Mouse (Mus musculus) thymus, postnatal 14 days (tissue): ENCODE measurements around the gene Slc38a9.

ENCODE experiments used
- DNase-seq: peaks from one replicate; pipeline ENCODE4 v3.0.0; 2021

The Slc38a9 gene

DNA sequence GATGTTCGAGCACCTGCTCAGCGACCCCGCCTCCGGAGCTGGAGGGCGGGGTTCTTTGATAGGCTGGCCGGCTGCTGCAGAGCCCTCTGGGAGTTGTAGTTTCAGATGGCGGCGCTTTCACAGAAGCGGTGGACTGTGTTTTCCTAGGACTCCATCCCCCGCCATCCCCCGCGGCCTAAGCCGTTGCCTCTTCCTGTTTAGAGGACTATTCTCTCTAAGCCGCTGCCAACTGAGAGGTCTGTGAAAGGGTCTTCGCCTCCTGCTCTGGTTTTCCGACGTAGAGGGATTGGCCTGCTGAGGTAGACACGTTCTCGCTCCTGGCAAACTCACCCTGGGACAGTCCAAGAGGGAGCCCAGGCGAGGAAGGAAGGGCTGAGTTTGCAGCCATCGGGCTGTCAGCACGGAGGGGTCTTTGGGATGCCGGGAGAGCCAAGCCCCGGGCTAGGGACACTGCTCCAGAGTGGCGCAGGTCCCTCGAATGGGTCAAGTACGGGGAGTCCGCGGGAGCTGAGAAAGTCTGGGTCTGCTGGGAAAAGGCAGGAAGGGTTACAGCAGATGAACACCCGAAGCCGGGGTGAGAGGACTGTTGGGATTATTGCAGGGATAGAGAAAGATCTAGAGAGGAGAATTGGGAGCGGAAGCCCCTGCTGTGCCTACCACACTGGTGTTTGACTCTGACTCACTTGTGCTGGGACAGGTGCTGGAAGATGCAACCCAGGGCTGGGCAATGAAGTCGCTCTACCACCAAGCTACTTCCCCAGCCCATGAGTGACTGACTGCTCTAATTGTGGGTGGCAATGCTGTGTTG is at the start of gene Slc38a9:
Slc38a9 (plus strand) TSS at position 178 of the 808 bp plus-strand sequence.
- peak; percentile 96 for DNase-seq

DNA sequence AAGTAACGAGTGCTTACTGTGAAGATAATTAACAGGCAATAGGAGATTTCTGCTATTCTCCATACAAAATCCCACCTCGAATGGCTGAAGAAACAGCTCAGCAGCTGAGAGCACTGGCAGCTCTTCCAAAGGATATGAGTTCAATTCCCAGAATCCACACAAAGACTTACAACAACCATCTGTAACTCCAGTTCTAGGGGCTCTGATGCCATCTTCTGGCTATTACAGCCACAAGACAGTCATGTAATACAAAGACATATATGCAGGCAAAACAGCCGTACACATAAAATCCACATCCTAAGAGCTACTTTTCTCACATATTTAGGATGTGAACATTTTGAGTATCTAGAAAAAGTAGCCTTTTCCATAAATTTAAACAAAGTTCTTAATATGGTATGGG is 39.0 kb upstream of the Slc38a9 start:
- no peak for DNase-seq

DNA sequence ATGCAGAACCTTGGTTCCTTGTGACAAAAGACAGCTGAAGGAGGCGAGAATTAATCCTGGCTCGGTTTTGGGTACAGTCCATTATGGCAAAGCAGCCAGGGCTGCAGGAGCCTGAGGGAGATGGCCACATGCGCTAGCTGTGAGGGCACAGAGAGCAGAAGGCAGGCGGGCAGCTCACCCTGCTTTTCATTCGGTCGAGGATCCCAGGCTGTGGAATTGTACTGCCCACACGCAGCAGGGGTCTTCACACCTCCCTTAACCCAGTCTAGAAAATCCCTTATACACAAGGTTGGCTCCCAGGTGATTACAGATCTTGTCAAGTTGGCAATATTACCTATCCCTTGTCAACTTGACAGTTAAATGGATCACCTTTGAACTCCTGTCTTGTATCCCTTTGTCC is 36.9 kb upstream of the Slc38a9 start:
- DNase-seq, result no peak

DNA sequence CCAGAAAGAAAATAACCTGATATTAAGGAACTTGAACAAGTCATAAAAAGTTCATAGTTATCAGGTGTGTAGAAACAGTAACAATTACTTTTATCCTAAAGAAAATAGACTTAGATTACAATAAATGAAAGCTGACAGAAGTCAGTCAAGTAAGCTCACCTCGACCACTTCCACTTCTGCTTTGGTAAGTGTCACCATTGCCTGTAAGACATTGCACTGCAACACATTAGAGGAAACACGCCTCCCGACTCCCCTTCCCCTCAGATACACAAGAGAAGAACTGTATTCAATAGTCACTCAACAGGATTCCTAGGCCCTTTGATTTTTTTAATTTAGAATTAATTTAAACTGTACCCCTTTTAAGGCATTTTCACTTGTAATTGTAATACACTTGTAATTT is 35.9 kb upstream of the Slc38a9 start:
- no peak for DNase-seq

DNA sequence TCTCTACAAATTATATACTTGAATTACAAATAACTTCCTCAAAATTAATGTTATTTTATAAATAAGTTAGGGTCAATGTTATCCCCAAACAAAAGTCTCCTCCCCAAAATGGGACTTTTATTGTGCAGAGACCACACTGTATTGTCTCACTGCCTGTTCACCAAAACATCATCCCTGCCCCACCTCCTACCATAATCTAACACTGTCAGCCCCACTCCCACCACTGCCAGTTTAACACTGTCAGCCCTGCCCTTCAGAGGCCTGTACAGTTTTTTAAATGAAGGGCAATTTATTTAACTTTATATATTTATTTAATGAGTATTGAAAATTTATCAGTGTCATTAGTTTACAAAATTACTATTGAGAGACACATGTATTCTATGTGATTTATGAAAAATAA is 35.0 kb upstream of the Slc38a9 start:
- no peak for DNase-seq

DNA sequence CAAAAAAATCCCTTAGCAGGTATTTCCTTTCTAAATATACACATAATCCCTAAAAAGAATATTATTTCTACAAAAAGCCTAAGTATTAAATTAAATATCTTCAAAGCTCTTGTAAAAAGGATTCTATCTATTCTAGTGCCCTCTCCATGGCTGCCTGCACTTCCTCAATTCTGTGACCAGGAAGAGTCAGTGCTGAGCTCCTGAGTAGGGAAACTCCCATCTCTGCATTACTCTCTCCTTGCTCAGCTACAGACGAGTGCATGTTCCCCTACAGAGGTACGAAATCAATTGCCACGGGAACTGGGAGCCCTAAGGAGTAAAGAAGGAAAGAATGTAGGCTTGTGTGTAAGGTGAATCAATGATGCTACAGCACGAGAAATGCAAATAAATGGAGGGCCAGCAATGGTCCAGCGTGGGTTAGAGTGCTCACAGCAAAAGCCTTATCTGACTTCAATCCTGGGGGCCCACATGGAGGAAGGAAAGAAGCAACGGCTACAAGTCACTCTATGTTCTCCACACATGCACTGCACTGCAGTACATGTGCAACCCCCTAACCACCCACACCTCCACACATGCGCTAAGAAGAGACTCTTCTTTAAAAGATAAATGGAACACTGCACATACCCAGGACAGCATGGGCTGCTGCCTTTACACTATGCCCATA is 25.2 kb upstream of the Slc38a9 start:
- no peak for DNase-seq

DNA sequence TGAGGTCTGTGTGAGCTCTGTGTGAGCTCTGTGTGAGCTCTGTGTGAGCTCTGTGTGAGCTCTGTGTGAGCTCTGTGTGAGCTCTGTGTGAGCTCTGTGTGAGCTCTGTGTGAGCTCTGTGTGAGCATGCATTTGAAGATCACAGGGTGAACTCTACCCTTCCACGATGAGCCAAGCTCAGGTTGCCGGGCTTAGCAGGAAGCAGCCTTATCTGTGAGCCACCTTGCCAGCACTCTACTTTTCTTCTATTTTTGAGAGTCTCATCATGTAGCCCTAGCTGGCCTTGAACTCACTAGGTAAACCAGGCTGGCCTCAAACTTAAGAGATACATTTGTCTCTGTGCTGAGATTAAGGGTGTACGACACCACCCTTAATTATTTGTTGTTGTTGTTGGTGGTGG is 24.1 kb upstream of the Slc38a9 start:
- DNase-seq, result no peak

DNA sequence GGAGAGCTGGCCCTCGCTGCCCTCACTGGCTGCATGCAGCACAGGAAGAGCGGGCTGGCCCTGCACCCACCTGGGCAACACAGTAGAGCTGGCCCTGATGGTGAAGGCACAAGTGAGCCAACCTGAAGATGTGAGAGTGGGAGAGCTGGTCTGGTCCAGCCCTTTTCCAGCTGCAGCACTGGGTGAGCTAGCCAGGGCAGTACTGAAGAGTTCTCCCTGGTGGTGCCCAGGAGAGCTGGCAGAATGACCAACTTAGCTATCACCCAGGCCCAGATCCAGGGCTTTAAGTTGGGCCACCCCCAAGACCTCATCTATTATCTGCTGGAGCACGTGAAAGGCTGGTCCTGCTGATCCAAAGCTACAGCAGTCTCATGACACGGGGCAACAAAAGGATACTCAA is 21.4 kb upstream of the Slc38a9 start:
- no peak for DNase-seq

DNA sequence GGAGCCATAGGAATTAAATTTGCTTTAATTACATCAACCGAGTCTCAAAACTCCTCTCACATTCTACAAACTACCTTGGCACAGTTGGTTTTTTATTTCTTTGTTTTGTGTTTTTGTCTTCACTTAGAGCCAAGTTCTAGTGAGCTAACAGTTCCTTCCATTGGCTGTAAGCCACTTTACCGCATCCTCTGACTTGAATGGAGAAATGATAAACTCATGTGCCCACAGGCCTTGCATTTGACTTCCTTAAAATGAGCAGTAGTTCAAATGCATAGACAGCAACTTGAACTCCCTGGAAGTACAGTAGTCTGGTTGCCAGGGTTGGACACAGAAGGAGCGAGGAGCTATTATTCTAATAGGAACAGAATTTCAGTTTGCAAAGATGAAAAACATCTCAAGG is 17.7 kb upstream of the Slc38a9 start:
- DNase-seq, result no peak

DNA sequence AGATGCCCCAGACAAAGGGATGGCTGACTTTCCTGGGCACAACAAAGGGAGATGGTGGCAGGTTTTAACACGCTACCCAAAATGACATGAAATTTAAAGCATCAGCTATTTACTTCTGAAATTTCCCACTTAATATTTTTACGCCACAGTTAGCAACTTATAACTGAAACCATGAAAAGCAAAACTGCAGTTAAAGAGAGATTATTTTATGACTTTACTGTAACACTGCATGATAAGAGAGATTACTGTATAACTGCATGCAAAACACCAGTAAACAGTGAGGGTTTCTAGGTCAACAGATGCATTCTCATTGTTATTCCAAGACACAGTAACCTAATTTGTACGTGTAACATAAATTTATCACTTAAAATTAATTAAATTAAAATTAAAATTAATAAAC is 15.6 kb upstream of the Slc38a9 start:
- no peak for DNase-seq

DNA sequence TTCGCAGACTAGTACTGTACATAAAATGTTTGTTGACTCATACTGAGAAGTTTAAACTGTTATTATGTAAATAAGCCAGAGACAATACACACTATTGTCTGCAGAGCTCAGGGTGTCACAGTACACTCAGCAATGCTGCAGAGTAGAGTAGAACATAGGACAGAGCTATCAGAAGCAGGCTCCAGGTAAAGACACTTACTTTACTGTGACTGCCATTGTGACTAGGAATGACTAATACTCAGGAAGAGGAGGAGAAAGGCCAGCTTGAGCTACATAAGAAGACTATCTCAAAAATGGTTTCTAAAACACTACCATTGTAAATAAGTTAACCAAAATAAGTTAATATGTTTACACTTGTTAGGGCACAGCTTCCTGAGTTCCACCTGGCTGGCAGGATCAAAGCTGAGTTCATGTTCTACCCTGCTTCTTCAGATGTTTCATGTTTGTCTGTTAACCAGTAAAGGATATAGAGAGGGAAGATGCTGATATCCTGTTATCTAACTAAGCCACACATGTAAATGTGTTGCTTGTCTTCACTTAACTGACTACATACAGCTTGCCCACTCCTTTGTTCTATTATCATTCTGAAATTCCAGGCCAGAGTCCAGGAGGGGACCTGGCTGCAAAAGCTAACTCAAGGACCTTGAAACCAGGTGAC is 14.9 kb upstream of the Slc38a9 start:
- DNase-seq, result no peak

DNA sequence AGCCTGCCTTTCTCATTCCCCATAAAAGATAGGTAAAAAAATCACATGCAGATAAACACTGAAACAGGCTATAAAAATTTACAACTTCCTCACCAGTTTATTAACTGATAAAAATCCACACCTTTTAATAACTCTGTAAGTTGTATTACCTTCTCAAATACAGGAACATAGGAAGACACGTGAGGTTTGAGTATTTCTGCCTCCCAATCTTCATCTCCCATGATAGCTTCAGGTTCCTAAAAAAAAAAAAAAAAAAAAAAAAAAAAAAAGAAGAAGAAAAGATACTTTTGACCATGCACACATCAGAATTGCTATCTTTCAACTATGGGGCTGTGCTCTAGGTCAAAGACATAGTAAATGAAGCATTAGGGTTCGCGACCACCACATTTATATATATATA is 9.4 kb upstream of the Slc38a9 start:
- DNase-seq, result no peak

DNA sequence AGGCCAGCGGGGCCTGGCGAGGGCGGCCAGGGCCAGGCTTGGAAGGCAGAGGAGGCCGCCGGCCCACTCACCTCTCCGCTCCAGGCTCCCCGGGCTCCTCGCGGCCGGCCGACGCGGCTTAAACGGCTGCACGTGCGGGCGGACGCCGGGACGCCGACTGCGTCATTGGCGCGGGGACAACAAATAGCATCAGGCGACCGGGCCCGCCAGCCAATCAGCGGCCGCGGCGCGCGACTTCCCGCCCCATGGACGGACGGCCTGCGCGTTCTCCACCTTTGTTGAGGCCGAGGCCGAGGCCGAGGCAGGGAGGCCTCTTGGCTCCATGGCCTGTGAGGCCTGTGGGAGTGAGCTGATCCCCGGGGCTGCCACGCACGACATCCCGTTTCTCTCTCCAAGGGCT is 8.3 kb upstream of the Slc38a9 start, which contains the start of gene Ddx4:
Ddx4 (minus strand) TSS at position 271 of the 400 bp plus-strand sequence.
- DNase-seq, result no peak

DNA sequence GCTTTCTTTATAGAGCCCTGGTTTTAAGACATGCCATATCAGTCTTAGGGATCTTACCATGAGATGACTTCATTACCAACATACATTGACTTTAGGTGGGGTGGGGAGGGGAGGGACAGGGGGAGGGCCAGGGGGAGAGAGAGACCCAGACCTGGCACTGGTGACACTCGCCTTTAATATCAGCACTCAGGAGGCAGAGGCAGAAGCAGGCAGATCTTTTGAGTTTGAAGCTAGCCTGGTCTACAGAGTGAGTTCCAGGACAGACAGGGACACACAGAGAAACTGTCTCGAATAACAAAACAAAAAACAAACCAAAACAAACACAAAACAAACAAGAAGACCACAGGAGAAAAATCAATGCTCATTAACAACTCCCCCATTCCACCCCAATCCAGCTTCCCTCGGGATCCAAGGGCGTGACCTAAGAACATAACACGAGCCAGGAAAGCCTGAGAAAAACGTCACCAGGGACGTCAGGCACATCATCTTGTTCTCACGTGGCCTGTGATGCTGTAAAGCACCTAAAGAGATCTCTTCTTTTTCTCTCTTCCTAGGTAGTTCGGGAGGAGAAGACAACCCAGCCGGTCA is 471 bp upstream of the Slc38a9 start:
- no peak for DNase-seq

DNA sequence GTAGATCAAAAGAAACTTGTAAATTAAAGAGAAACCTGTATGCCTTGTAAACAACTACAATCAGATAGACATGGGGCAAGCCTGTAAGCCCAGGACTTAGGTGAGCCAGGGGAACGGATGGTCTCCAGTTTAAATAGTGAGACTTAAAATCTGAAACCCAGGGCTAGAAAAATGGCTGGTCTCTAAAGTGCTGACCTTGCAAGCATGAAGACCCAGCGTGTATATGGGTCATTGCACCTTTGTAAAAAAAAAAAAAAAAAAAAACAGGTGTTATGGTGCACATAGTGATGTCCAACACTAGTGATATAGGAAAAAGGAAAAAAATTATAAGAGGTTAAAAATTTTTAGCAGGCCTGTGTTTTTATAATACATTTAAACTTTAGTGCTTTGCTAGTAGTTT is 1.1 kb downstream of the Slc38a9 start:
- no peak for DNase-seq

DNA sequence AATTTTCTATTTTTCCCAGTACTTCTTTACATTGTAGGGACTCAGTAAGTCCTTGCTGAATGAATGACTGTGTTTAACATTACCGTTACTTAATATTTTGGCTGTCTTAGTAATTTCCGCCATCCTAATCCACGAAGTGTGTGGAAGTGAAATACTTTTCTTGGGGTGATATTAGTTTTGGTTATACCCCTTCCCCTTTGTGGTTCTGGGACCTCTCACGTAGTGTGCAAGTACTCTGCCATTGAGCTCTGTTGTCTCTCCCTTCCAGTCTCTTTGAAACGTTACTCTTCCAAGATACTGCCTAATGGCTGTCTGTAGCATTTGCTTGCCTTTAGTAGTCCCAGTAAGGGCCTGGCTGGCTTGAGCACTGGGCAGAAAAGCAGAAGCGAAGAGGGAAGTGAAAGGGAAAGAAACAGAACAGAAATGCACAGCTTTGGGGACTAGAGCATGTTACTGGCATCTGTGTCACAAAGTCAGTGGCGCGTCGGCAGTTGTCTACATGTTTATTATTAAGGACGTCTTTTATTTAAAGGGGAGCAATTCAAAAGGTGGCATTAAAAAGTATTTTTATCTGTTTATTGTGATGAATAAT is 6.0 kb downstream of the Slc38a9 start:
- no peak for DNase-seq

DNA sequence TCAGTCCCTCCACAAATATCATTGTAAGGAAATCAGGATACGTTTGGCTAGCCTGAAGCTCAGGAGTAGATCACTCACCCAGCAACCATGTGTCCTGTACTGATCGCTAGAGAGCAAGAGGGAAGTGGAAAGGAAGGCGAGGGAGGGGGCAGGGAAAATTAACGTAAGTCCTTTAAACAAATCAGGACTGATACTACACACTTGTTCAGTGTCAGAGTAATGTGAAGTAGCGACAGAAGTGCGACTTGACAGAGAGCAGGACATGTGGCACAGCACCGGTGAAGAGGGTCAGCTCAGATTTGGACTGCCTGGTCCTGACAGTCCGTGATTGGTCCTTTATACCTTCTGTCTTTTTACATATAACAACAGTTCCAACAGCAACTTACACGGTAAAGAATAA is 6.7 kb downstream of the Slc38a9 start:
- no peak for DNase-seq

DNA sequence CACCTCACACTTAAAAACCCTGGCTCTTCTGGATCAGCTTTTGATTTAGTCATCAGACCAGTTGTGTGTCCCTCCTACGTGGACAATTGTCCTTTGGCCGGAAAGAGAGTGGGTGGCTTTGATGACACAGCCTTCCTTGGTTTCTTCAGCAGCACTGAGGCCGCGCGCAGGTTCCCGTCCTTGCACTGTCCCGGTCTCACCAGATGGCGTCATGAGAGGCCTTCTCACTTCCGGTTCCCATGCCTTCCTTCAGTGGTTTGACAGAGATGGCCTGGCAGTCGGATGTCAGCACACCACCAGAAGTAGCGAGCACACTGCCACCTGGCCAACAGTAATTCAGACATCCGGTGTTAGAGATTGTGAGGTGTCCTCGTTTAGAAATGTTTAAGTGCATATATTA is 11.2 kb downstream of the Slc38a9 start:
- peak; percentile 10 for DNase-seq

DNA sequence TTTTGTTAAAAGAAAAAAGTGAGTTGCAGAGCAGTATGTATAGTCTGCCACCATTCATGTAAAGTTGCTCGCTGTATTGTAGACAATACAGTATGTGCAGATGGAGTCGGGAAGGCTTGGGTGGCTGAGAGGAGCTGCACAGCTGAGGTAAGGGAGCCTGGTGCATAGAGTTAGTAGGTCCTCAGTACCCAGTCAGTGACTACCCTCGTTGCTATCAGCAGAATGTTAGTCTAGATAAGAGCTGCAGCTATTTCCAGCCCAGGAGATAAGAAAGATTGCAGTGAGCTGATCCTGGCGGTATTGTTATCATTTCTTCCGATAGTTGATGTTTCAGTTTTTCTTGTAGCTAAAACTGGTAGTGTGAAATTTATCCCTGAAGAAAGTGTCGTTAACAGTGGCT is 12.2 kb downstream of the Slc38a9 start:
- no peak for DNase-seq

DNA sequence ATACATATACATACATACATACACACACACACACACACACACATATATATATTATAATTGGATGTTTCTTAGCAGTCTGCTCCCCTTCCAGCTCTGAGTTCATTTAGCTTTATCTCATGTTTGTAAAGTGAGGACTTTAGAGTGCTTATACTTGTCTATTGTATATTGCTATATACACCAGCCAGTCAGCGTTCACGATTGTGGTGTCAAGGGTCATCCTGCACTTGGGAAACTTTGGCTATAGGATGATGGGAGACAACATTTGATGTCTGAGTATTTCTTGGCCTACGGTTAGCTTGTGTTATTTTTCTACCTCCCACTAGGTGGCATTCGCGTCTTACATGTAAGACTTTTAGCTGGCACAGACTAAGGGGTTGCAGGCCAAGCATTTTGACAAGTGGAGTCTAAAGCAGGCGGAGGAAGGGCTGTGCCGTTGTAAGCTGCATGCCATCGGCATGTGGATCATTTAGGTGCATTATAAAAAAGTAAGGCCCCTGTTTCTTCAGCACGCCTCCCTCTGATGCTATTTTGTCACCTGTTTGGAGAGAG is 13.4 kb downstream of the Slc38a9 start:
- DNase-seq, result peak; percentile 55

DNA sequence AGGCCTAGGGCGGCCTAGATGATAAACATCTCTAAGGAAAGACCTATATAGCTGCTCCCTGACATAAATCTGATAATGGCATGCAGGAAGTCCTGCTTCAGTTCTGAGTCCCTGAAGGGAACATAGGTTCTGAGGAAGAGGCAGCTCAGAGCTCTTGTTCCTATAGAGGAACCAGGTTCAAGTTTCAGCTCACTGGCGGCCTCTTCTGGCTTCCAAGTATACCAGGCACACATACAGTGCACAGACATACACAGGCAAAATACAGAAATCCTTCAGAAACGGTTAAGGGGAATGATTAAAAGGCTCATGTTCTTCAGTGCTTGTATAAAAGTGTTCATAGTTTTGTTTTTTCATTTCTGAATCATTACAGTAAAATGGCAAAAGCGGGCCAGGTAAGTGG is 17.6 kb downstream of the Slc38a9 start:
- DNase-seq, result peak; percentile 45

DNA sequence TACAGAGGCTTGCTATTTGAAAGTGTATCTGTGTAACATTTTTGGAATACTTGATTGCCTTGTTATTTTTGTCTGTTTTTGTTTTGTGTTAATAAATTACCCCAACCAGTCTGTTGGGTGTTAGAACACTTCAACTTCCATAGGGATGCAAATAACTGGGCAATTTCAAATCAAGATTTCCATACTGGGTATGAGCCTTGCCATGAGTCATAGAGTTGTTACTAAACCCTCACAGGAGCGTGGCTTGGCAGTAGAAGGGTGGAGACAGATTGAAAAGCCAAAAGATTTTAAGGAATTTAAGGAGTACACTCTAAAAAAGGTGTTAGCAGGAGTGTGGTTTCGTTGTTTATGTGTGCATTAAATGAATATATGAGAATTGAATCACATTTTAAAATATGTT is 22.8 kb downstream of the Slc38a9 start:
- no peak for DNase-seq

DNA sequence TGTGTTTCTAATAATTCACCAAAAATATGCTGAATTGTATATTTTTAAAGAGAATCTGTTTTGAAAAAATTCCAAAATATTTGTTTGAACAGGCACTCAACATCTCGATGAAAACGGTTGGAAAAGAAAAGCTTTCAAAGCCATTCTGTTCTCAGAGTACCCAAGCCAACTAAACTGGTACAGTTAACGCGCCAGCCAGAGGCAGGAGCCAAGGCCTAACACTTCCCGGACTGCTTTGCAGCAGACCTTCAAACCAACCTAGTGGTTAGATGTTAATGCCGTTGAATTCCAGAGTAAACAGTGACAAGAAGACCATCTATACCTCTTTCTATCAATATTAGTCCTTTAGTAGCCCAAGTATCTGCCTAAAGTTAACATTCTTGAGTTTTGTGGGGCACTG is 23.4 kb downstream of the Slc38a9 start:
- DNase-seq, result no peak
